Mouse (Mus musculus) kidney, postnatal 4 days (tissue): ENCODE data around the gene Snx29.

Experiments
- DNase-seq, 2 experiments: peaks; one replicate each; pipeline ENCODE4 v3.0.0; 2021; ENCODE audit warnings: mixed read lengths in 2 of 2

Gene Snx29

DNA sequence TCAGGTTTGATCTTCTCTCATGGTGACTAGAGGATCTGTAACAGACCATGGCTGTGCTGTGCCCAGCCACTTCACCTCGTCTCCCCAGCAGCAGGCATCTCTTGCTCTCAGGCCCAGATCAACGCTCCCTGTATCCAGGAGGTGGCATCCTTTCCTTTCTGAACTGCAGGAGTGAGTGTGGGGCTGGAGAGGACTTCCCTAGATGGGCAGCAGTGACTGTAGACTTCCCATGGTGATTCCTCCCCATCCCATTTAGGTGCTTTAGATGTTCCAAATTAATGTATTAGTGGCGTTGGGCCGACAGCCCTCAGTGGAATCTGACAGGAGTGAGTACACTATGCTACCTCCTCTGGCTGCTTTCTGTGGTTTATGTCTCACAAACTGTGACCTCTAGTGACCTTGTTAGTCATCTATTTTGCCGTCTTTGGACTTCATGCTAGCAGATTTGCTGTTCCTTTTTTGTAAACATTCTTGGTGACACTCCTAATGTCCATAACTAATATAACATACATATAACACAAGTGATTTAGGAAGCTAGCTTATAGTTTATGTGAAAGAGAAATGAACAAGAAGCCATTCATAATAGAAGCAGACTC is 132.9 kb downstream of the Snx29 start:
- DNase-seq = peak in 1 of 2 experiments; percentile 27

DNA sequence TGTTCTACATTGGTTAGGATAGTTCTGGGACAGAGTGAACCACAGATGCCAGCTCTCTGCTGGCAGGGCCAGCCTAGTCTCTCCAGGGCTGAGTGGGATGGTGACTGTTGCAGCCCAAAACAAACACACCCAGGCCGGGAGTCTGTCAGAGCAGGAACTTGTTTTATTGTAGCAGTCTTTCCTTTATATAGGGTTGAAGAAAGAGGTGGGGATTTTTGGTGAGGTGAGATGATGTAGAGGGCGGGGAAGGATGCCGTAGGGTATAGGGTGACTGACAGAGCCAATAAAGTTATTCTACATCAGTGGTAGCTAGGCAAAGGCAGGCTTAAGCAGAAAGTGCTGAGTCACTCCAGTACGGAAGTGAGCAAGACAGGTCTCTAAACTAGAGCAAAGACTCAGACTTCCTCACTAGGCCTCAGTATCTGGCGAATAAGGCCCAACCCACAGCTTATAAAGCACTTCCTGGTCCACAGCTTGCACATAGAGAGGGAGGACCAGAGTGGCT is 133.5 kb downstream of the Snx29 start:
- no peak for DNase-seq

DNA sequence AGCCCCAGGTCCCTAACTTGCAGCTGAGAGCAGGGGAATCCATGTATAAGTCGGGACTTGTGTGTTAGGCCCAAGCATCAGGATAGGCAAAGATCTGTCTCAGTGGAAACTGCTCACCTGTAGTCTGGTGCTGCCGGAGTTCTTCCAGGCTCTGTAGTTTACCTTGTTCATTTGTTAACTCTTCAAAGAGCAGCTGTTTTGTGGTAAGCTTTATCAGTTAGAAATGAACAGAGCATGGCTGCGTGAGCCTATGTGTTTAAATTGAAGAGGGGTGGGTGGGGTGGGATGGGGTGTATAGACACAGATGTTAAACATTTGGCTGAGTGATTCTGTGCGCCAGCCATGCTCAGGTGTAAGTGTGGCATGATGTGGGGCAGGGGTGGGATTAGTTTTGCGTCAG is 134.4 kb downstream of the Snx29 start:
- DNase-seq = no peak

DNA sequence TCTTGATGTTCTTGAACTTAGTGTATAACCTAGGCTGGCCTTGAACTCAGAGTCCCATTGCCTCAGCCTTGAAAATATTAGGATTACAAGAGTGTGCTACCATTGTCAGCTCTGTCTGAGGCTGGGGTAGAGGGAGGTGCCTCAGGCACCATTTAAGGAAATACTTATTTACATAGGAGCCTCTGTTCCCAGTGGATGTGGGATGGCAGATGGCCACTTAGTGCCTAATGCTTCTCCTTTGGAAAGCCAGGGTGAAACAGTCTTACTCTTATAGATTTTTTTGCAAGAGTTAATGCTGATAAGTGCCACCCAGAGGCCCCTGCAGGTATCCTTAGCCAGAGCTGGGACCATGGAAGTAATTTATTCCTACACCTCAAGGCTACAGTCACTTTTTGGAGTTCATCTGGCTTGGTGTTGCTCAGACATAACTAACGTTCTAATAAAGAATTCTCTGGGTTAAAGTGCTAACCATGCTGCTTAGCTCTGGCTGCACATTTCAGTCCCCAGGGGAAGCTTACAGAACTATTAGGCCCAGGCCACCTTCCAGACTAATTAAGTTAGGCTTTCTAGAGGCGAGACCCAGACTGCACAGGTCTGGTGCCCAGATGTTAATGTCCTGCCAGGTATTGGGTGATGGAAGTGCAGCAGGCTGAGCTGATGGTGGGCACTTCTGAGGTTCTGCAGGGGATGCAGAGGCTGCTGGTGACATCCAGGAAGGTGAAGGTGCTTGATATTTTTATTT is 135.1 kb downstream of the Snx29 start:
- DNase-seq = no peak

DNA sequence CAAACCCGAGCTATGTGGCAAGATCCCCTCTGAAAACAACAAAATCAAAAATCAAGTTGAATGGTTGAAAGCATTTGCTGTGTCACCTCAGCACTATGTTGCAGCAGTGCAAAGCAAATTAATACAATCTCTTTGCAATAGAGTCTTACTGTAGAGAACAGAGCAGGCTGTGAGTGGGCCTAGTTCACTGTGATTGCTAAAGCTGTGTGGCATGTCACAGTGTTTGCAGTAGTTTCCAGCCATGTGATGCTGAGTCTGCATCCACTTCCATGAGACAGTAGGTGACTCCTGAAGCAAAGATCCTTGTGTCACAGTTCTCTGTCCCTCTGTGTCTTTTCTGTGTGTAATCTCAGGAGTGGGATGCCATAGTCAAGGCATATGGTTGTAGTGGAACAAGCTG is 137.5 kb downstream of the Snx29 start:
- no peak for DNase-seq

DNA sequence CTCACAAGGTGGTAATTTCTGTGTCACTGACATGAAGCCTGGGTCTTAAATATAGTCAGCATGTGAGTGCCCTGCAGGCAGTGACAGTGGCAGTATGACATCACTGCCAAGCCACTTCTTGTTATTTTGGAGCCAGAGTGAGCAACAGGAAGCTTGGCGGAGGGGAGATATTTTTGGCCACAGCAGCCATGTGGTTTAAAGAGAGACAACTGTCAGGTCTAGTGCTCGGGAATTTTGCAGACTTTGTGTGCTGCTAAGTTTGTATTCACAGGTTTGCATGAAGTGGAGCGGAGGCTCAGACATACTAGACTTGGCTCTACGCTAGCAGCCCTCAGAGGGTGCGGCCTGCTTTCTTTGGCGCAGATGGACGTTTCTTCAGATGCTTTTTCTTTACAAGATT is 138.9 kb downstream of the Snx29 start:
- peak in 1 of 2 experiments; percentile 32 for DNase-seq

DNA sequence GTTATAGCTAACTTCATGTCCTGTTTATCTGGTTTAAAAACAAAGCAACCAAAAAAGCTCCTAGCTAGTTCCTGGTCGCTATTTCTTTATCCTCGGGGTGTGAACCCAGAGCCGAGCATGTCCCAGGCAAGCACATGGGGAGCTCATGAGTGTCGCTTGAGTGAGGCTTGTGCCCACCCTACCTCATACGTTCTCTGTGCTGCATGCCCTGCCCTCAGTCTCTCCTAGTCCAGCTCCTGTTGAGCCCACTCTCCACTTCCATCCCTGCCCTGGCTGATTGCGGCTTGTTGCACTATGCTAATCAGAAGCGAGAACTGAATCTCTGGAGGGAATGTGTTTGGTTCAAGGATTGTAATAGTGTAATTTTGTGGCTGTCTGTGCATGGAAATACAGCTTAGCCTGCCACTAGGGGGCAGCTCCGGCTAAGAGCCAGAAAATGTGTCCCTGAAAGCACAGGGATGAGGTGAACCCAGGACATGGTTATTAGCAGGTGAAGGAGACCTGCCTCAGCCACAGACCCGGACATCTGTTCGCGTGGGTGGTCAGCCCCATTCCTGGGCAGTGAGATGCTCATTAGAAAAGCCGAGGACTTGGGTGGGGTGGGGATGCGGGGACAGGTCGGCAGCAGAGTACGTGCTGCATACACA is 145.9 kb downstream of the Snx29 start:
- DNase-seq = peak; percentile 82 to 84

DNA sequence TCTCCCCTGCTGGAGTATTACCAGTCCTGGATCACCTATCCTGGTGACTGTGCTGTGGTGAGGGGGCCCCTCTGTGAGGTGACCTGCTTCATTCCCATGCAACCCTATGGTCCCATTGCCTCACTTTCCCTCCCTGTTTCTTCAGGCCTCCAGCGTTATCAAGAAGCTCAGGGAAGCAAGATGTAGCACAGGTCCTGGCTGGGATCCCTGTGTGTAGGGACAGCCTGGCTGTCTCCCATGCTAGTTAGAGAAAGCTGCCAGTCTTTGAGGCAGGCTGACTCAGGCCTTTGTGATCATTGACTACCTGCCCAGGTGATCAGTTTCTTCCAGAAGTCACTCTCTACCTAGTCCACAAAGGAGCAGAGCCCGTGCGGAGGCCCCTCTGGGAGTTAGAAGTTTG is 146.8 kb downstream of the Snx29 start:
- DNase-seq = no peak

DNA sequence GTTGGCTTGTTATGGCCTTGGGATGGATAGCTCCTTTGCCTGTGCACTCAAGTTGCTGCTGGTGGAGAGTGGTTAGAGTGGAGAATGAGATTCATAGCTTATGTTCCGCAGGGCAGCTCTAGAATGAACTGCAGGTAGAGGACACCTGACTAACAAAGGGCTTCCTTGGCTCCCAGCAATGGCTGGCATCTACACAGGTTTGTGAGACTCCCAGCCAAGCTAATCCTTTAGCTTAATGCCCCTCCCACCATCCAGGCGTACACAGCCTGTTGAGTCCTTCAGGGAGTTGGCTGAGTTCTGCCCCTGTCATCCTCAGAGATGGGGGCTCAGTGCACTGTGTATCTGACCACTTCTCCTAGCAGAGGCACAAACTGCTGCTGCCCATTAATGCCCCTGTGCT is 148.5 kb downstream of the Snx29 start:
- DNase-seq = no peak

DNA sequence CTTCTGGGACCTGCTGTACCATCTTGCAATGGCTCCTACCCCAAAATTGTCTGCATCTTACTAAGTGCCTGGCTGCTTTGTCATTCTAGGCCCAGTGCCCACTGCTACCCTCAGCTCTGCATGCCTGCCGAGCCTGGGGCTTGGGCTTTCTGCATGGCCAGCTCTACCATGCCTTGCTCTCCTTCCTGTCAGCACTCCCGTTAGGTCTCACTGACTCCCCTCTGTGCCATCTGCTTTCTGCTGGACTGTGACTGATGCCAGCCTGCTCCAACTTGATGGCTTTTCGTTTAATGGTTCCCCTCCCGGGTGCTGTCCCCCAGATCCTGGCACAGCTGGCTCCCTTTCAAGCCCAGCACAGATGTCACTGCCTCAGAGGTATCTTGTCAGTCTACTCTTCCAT is 150.1 kb downstream of the Snx29 start:
- peak in 1 of 2 experiments; percentile 23 for DNase-seq

DNA sequence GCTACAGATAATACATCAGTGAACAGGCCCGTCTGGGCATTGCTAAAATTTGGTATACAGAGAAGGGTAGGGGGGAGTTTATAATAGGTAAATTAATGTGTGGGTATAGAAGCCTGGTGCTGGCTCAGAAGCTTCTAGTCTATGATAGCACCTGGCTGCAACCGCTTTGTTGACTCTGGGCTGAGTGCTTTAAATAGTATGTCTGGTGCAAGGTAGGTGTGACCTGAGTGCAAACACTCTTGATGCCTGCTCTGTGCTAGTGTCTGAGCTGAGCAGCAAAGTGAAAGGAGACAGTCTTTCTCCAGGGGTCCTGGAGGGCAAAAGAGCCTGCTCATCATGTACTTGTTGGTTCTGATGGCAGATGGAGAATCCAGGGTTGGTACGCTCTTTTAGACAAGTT is 150.8 kb downstream of the Snx29 start:
- DNase-seq = no peak

DNA sequence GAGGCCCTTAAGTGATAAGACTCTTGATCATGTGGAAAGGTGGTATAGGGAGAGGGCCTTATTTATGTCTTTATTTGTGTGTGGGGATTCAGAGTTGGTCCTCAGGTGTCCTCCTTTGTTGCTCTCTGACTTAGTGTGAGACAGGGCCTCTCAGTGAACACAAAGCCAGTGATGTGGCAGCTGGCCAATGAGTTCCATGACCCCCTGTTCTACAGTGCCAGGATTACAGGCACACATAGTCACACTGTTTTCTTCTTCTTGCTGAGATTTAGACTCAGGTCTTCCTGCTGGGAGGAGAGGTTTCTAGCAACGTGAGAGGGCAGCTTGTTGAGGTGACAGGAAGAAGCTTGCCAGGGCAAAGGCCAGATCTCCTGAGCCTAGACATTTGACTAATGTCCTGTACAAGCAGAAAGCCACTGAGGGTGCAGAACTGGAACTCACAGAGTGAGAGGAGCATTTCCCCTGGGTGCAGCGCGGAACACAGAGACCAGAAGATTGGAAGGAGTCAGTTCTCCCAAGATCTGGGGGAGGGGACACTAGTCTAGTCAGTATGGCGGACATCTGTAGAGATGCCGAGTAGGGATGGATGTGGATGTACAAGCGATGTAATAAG is 151.3 kb downstream of the Snx29 start:
- no peak for DNase-seq

DNA sequence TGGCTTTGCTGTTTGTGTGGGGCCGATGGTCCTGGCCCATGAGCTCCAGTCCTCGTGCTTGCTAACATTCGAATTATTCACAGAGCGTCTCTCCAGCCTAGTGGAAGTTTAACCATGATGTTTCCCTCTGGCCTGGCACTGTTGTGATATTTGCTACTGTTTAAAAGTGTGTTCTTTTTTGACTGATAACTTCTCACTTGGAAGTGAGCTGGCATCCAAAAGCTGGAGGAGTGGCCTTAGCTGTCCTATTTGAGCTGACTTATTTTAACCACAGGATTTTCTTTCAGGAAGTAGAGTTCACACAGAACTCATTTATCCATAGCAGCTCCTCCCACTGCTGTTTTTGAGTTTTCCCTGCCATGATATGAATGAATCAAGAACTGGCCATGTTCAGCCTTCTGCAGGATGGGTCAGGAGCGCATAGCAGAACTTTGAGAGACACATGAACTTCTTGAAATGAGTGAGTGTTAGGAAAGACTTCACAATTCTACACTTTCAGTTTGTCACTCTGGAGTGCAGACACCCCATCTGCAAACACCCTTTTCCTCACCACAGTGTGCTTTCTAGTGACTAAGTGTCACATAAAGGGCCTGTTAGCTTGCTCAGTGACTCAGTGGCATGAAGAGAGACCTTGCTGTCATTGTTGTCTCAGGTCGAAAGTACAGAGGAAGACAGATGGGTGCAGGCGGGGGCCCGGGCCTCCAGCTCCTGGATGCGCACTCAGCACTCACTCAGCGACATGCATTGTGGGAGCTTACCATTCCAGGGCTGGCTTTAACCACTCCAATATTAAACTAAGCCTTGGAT is 152.6 kb downstream of the Snx29 start:
- DNase-seq = no peak

DNA sequence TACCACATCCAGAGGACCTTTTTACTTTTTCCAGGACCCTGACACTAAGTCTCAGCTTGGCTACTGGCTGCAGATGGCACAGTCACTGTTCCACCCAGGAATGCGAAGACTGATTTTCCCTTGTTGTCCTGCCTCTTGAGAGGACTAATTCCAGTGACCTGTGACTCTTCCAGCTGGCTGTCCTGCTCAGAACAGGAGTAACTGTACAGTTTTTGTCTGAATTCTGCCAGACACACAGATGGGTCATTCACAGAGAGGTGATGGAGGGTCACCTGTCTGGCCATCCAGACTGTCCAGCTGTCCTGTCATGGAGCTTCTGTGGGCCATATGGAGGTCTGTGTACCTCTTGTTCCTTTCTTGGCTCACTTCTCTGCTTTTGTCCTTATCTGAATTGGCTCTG is 153.6 kb downstream of the Snx29 start:
- DNase-seq = no peak

DNA sequence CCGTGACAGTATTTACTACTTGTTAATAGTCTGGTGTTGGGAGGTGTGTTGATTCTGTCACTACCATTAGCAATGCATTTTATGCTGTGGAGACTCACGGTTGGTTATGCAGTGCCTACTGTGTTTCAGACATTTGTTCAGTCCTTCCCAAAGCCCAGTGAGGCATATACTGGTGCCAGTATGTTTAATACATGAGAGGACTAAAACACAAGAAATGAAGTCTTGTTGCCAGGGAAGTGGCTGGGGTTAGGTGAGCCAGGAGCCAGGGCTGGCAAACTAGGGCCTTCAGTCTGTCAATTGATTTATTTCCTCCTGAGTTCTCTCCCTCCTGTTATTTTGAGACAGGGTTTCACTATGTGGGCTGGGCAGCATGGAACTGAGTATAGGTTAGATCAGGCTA is 154.3 kb downstream of the Snx29 start:
- no peak for DNase-seq

DNA sequence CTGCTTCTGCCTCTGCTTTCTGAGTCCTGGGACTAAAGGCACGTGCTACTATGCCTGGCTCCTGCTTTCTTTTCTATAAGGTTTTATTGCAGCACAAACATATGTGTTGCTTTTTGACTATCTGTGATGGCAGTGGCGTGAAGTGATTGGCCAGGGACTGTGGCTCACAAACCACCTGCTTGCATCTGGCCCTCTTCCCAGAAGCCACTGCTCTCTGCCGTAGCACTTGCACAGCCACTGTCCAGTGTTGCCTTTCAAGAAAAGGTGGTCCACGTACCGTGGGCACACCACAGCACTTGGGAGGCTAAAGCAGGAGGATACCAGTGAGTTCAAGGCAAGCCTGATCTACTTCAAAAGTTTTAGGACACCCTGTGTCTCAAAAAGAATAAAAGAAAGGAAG is 154.9 kb downstream of the Snx29 start:
- no peak for DNase-seq

DNA sequence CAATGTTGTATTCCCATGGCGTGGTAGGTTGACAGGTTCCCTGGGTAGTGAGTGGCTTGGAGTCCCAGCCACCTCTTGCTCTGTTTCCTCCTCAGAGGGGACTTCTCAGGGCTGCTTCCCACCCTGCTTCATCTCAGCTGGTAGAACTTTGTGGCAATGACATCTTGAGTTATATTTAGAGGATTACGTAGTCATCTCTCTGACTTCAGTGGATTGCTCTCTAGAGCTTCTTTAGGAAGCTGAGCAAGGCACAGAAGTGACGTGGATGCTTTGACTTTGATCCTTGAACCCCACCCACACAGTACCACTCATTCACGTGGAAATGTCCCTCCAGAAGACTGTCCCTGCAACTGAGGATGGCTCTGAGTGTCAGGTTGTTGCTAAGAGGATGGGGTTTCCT is 156.9 kb downstream of the Snx29 start:
- DNase-seq = no peak

DNA sequence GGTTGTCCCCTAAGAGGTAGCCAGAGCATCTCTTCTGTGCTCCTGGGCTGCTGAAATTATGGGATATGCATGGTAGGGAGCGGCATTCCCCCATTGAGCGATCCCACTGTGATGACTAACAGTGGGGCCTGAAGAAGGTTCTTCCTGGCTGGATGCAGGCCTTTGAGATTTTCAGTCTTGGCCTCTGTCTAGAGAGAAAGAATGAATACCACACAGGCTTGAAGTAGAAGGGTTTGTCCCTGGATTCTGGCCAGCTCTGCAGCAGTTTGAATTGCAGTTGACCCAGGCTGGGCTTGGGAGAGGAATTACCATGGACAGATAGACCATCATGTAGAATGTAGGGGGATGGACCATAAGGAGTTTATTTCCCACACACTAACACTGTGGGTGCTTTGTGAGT is 159.5 kb downstream of the Snx29 start:
- no peak for DNase-seq

DNA sequence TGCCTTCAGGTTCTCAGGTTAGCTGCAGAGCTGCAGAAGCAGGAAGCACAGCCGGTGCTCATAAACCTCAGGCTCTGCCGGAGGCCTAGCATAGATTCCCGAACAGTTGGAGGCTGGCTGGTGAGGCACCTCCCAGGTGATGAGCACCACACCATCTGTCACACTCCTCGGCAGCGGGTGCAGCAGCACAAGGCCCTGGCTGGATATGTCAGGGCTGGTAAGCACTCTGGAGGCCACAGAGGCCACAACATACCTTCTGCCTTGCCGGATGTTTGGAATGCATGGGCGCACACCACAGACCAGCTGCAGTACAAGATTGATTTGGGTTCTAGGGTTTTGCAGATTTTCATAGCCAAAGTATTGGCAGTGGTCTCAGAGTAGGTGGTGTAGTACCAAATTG is 172.2 kb downstream of the Snx29 start:
- no peak for DNase-seq

DNA sequence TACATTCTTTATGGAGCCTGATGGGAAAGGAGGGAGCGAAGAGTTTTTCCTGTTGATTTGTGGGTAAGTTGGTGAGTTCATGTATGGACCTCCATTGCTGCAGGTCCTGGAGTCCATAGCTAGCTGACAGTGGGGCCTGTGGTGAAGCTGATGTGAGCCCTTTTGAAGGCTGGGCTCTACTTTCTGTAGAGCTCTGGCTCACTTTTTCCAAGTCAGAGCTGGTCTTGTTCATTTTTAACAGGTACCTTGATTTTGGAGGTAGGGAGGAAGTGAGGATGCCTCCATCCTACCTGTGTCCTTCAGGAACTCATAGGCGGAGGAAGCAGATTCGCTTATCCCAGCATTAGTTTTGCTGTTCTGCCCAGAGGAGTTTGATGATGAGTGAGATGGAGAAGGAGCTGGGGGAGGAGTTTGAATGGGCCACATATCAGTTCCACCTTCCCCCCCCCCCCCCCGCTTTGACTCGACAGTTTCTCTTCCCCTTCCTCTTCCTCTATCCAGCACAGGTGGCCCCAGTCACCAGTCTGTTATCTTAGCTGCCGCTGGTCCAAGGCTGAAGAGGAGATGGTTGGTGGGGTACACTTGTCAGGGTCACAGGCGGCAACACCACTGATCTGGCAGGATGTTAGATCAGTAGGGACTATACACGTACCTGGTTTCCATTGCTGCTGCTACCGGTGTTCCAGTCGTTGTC is 173.4 kb downstream of the Snx29 start:
- DNase-seq = no peak

DNA sequence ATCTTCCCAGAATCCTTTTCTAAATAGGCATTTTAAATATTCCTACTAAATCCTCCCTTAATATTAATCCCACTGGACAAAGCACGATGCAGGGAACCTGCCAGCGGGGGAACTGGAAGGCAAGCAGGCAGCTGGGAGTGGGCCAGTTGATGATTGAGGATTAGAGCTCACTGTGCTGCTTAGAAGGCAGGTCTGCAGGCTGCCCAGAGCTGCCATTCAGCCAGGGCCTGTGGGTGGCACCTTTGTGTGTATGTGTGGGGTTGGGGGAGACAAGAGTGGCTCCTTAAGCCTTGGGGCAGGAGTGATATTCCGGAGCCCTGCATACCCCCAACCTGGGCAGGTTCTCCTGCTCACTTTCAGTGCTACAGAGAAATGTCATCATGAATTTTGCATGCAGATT is 174.0 kb downstream of the Snx29 start:
- no peak for DNase-seq

DNA sequence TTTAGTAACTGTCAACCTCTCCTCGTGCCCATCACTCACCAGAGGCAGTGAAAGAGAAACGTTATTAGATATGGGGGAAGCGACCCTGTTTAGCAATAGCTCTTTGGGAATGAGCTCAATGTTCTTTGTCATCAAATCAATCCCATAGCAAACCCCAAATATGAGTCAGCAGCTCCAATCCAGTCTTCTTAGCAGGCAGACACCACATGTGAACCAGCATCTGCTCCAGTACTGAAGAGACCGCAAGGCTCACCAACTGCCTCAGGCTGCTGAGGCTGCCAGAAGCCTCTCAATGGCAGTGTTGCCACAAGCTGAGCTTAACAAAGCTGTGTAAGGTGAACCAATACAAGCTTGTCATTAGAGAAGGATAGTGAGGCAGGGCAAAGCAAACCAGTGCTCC is 177.4 kb downstream of the Snx29 start:
- no peak for DNase-seq
